Mouse (Mus musculus): ENCODE measurements at regions not wholly inside any gene's neighbourhood (a gene's known extent, or its start where the extent isn't known, plus 50 kb on each side); places are given as distances from the start of the nearest gene placed in this dataset.

- TF ChIP-seq CTCF (IDR thresholded peaks at IDR 0.05), result no peak
- POLR2A ChIA-PET, result no interaction called here
- CTCF ChIA-PET, result interaction anchor here (0.8 to 2.2 kb wide), 2 partner anchors 9 to 31 kb away, joined by 3 to 9 read pairs; no protein-coding TSS in a partner anchor
- in situ Hi-C loops (cut with MboI; ENCODE audit: low pct_unique_long_range_greater_than_20kb), result no loop called here
- no peak for ATAC-seq
- DNase-seq (ENCODE audit: low read depth, low spot score), result no peak
- H3K27me3 ChIP-seq, result no peaks in the 10 kb centered on the region
Measured at GRCm38 (mm10) chr14:100713999-100714471, 429.6 kb upstream of the Klf12 start.

DNA sequence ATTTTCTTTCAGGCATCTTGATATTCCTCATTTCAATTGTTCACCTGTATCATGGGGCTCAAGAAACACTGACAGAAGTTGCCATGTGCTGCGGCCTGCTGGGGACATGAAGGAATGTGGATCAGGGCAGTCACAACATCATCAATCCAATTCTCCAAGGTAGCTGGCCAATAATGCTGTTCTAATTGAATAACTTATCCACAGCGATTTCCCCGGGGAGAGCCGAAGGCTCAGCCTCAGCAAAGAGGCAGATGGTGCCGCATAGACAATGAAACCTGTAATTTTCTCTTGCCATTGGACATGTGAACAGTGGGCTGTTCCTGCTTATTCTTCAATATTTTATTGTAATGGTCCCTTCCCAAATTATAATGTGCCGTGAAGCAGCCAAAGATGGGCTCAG is 429.1 kb upstream of the Klf12 start:
- in situ Hi-C loops (cut with MboI; ENCODE audit: low pct_unique_long_range_greater_than_20kb), result no loop called here
- ATAC-seq, result no peak
- ChIA-PET CTCF (interaction anchor here (0.8 to 2.2 kb wide), 2 partner anchors 9 to 30 kb away, joined by 3 to 9 read pairs; no protein-coding TSS in a partner anchor), POLR2A (interaction anchor here (0.6 kb wide), 1 partner anchor 69 kb away, joined by 4 read pairs; no protein-coding TSS in a partner anchor)
- no peaks in the 10 kb centered on the region for H3K27me3 ChIP-seq
- TF ChIP-seq CTCF (IDR thresholded peaks at IDR 0.05), result no peak
- DNase-seq (ENCODE audit: low read depth, low spot score), result no peak

- POLR2A ChIA-PET, result no interaction called here
- in situ Hi-C loops (cut with MboI; ENCODE audit: low pct_unique_long_range_greater_than_20kb), result no loop called here
- no peaks in the 10 kb centered on the region for H3K27me3 ChIP-seq
- DNase-seq (ENCODE audit: low read depth, low spot score), result no peak
- no peak for TF ChIP-seq CTCF (IDR thresholded peaks at IDR 0.05)
- no peak for ATAC-seq
- CTCF ChIA-PET, result no interaction called here
Measured at GRCm38 (mm10) chr14:100665361-100665955, 381.0 kb upstream of the Klf12 start.

- no peak for TF ChIP-seq CTCF (IDR thresholded peaks at IDR 0.05)
- H3K27me3 ChIP-seq, result no peaks in the 10 kb centered on the region
- in situ Hi-C loops (cut with MboI; ENCODE audit: low pct_unique_long_range_greater_than_20kb), result no loop called here
- ATAC-seq (no peak), DNase-seq (ENCODE audit: low read depth, low spot score) (no peak)
- POLR2A ChIA-PET, result no interaction called here
- CTCF ChIA-PET, result no interaction called here
Measured at GRCm38 (mm10) chr14:100664180-100664579, 379.7 kb upstream of the Klf12 start.

DNA sequence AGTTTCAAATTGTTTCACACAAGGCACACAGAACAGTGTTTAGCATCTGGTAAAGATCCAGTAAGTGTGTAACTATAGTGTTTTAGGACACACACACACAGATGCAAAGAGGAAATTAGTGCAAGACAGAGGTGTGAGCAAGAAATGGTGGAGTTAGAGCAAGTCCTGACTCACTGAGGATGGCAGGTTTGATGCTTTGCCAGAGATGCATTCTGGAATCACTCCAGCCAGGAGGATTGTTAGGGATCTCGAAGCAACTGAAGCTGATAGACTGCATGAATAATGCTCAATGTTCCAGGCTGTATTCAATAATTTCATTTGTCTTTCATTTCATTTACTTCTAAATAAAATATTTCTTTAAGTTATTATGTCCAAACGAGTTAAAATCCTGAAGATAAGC is 357.6 kb upstream of the Klf12 start:
- DNase-seq (ENCODE audit: low read depth, low spot score), result no peak
- ChIA-PET POLR2A (no interaction called here), CTCF (interaction anchor here (1.3 kb wide), 1 partner anchor 88 kb away, joined by 3 read pairs; no protein-coding TSS in a partner anchor)
- no peak for ATAC-seq
- no peak for TF ChIP-seq CTCF (IDR thresholded peaks at IDR 0.05)
- in situ Hi-C loops (cut with MboI; ENCODE audit: low pct_unique_long_range_greater_than_20kb), result no loop called here
- no peaks in the 10 kb centered on the region for H3K27me3 ChIP-seq

- TF ChIP-seq CTCF (IDR thresholded peaks at IDR 0.05), result no peak
- in situ Hi-C loops (cut with MboI; ENCODE audit: low pct_unique_long_range_greater_than_20kb), result no loop called here
- DNase-seq (ENCODE audit: low read depth, low spot score) (no peak), ATAC-seq (no peak)
- ChIA-PET POLR2A (no interaction called here), CTCF (no interaction called here)
- H3K27me3 ChIP-seq, result no peaks in the 10 kb centered on the region
Measured at GRCm38 (mm10) chr14:100634521-100634920, 350.0 kb upstream of the Klf12 start.

GRCm38 (mm10) chr14:100631676-100632075 is 347.2 kb upstream of the Klf12 start:
- H3K27me3 ChIP-seq, result no peaks in the 10 kb centered on the region
- POLR2A ChIA-PET, result no interaction called here

GRCm38 (mm10) chr14:100630197-100630596 is 345.7 kb upstream of the Klf12 start:
- DNase-seq (ENCODE audit: low read depth, low spot score), result no peak
- ChIA-PET POLR2A (no interaction called here), CTCF (no interaction called here)
- no peak for TF ChIP-seq CTCF (IDR thresholded peaks at IDR 0.05)
- in situ Hi-C loops (cut with MboI; ENCODE audit: low pct_unique_long_range_greater_than_20kb), result no loop called here
- no peak for ATAC-seq
- no peaks in the 10 kb centered on the region for H3K27me3 ChIP-seq

More at GRCm38 (mm10) chr14:100631676-100632075, 347.2 kb upstream of the Klf12 start:
- in situ Hi-C loops (cut with MboI; ENCODE audit: low pct_unique_long_range_greater_than_20kb), result no loop called here
- ATAC-seq, result no peak
- CTCF ChIA-PET, result interaction anchor here (0.9 kb wide), 1 partner anchor 23 kb away, joined by 3 read pairs; no protein-coding TSS in a partner anchor
- no peak for DNase-seq (ENCODE audit: low read depth, low spot score)
- no peak for TF ChIP-seq CTCF (IDR thresholded peaks at IDR 0.05)

- POLR2A ChIA-PET, result no interaction called here
- CTCF ChIA-PET, result no interaction called here
- no peaks in the 10 kb centered on the region for H3K27me3 ChIP-seq
- TF ChIP-seq CTCF (IDR thresholded peaks at IDR 0.05), result no peak
- ATAC-seq, result no peak
- in situ Hi-C loops (cut with MboI; ENCODE audit: low pct_unique_long_range_greater_than_20kb), result no loop called here
- DNase-seq (ENCODE audit: low read depth, low spot score), result no peak
Measured at GRCm38 (mm10) chr14:100627523-100627922, 343.0 kb upstream of the Klf12 start.

DNA sequence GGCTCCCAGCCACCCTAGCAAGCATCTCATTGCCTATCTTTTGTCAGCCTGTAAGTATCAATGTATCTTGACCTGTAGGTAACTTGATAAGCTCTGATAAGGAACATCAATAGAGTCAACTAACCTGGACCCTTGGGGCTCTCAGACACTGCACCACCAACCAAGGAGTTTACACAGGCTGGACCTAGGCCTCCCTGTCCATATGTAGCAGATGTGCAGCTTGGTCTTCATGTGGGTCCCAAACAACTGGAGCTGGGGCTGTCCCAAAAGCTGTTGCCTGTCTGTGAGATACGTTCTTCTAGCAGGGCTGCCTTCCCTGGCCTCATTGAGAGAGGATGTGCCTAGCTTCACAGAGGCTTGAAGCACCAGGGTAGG is 335.2 kb upstream of the Klf12 start:
- TF ChIP-seq CTCF (IDR thresholded peaks at IDR 0.05), result no peak
- DNase-seq (ENCODE audit: low read depth, low spot score), result no peak
- ChIA-PET POLR2A (no interaction called here), CTCF (interaction anchor here (1.8 kb wide), 1 partner anchor 10 kb away, joined by 4 read pairs; no protein-coding TSS in a partner anchor)
- in situ Hi-C loops (cut with MboI; ENCODE audit: low pct_unique_long_range_greater_than_20kb), result no loop called here
- no peak for ATAC-seq
- H3K27me3 ChIP-seq, result no peaks in the 10 kb centered on the region

GRCm38 (mm10) chr14:100618793-100619655 is 334.5 kb upstream of the Klf12 start:
- TF ChIP-seq CTCF (IDR thresholded peaks at IDR 0.05), result no peak
- ChIA-PET POLR2A (no interaction called here), CTCF (interaction anchor here (1.8 kb wide), 1 partner anchor 9 kb away, joined by 4 read pairs; no protein-coding TSS in a partner anchor)
- no peak for DNase-seq (ENCODE audit: low read depth, low spot score)
- in situ Hi-C loops (cut with MboI; ENCODE audit: low pct_unique_long_range_greater_than_20kb), result no loop called here
- ATAC-seq, result no peak
- H3K27me3 ChIP-seq, result no peaks in the 10 kb centered on the region
